Mouse (Mus musculus): ENCODE results near the gene Chid1.

Gene Chid1

GRCm38 (mm10) chr7:141539556-141540311 is at the start of gene Chid1:
Gene Chid1, minus strand, starts transcription at chr7:141539857.
- DNase-seq, result peak; percentile 97 to 98

- no peak for DNase-seq
Measured at GRCm38 (mm10) chr7:141588890-141589289, 49.2 kb upstream of the Chid1 start.

- no peak for DNase-seq
Measured at GRCm38 (mm10) chr7:141585881-141586280, 46.2 kb upstream of the Chid1 start.

- DNase-seq, result no peak
Measured at GRCm38 (mm10) chr7:141585288-141585687, 45.6 kb upstream of the Chid1 start.

- DNase-seq, result no peak
Measured at GRCm38 (mm10) chr7:141584048-141584841, 44.6 kb upstream of the Chid1 start.

GRCm38 (mm10) chr7:141581323-141581722 is 41.7 kb upstream of the Chid1 start:
- no peak for DNase-seq

GRCm38 (mm10) chr7:141578943-141579342 is 39.3 kb upstream of the Chid1 start:
- DNase-seq, result no peak

- DNase-seq, result no peak
Measured at GRCm38 (mm10) chr7:141578511-141578910, 38.9 kb upstream of the Chid1 start.

- no peak for DNase-seq
Measured at GRCm38 (mm10) chr7:141577801-141578200, 38.1 kb upstream of the Chid1 start.

GRCm38 (mm10) chr7:141575481-141575880 is 35.8 kb upstream of the Chid1 start:
- DNase-seq, result no peak

- DNase-seq, result no peak
Measured at GRCm38 (mm10) chr7:141574041-141574440, 34.4 kb upstream of the Chid1 start.

- DNase-seq, result no peak
Measured at GRCm38 (mm10) chr7:141570625-141571295, 31.1 kb upstream of the Chid1 start.

GRCm38 (mm10) chr7:141569916-141570315 is 30.3 kb upstream of the Chid1 start:
- no peak for DNase-seq

- DNase-seq, result no peak
Measured at GRCm38 (mm10) chr7:141569283-141569803, 29.7 kb upstream of the Chid1 start.

- DNase-seq, result no peak
Measured at GRCm38 (mm10) chr7:141566587-141566986, 26.9 kb upstream of the Chid1 start.

GRCm38 (mm10) chr7:141564561-141564960 is 24.9 kb upstream of the Chid1 start:
- DNase-seq, result no peak

GRCm38 (mm10) chr7:141562852-141563427 is 23.3 kb upstream of the Chid1 start:
- peak; percentile 44 to 58 for DNase-seq

- DNase-seq, result peak in 1 of 2 experiments; percentile 50
Measured at GRCm38 (mm10) chr7:141562421-141562851, 22.8 kb upstream of the Chid1 start.

- DNase-seq, result peak; percentile 86 to 88
Measured at GRCm38 (mm10) chr7:141561682-141562391, 22.2 kb upstream of the Chid1 start, which contains the start of gene Ap2a2. Gene Ap2a2, plus strand, starts transcription at chr7:141562173.

- no peak for DNase-seq
Measured at GRCm38 (mm10) chr7:141560471-141560870, 20.8 kb upstream of the Chid1 start.

GRCm38 (mm10) chr7:141559726-141560325 is 20.2 kb upstream of the Chid1 start:
- DNase-seq, result no peak

- no peak for DNase-seq
Measured at GRCm38 (mm10) chr7:141558946-141559345, 19.3 kb upstream of the Chid1 start.
